Mouse (Mus musculus) CH12.LX (cell line): Measurements from ENCODE around the gene Tmem140. TPM values are rescaled to one million over a fixed set of nuclear protein-coding genes. Genes with fewer than 3 reads are reported as not detected.

Experiments used
- DNase-seq: peaks from one replicate; pipeline ENCODE4 v3.0.0-alpha.2; 2013; ENCODE audit errors: extremely low read depth
- H3K27ac ChIP-seq: 2 replicates; pipeline ENCODE4 v1.5.1; 2012; ENCODE audit warnings: low read depth, mild to moderate bottlenecking, control low read depth, moderate library complexity; ENCODE audit not compliant: insufficient read depth
- H3K27me3 ChIP-seq: replicated peaks from 2 replicates; pipeline ENCODE3; 2012; ENCODE audit warnings: inconsistent platforms
- H3K36me3 ChIP-seq, 2 experiments: replicated peaks in 1 of 2; 2 replicates each; pipeline versions ENCODE3 to v1.6.1; 2012; ENCODE audit warnings: inconsistent platforms in 1 of 2, low read length in 1 of 2, mild to moderate bottlenecking in 1 of 2, mixed read lengths in 1 of 2, moderate library complexity in 1 of 2; ENCODE audit not compliant: control insufficient read depth in 1 of 2, insufficient read depth in 1 of 2
- H3K4me1 ChIP-seq, 2 experiments: 2 replicates each; pipeline ENCODE4 v1.6.1; 2012; ENCODE audit warnings: inconsistent platforms in 1 of 2, moderate library complexity in 1 of 2; ENCODE audit not compliant: insufficient read depth in 2 of 2, control insufficient read depth in 1 of 2
- H3K4me2 ChIP-seq: 2 replicates; pipeline ENCODE4 v1.6.1; 2012; ENCODE audit warnings: low read depth, mild to moderate bottlenecking, control low read depth; ENCODE audit not compliant: poor library complexity, insufficient read depth, severe bottlenecking
- H3K4me3 ChIP-seq, 3 experiments: fragments of 150-350 bp in 1 of 3; sonication (generic) in 1 of 3; replicated peaks in 1 of 3; 2 replicates each; pipeline versions ENCODE3 to v1.5.1; 2011 to 2012; ENCODE audit warnings: low read depth in 2 of 3, low read length in 2 of 3, mild to moderate bottlenecking in 2 of 3, moderate library complexity in 2 of 3, control low read depth in 1 of 3, improper control_type of control experiment in 1 of 3, inconsistent platforms in 1 of 3, mixed read lengths in 1 of 3; ENCODE audit not compliant: poor library complexity in 1 of 3
- H3K79me2 ChIP-seq: replicated peaks from 2 replicates; pipeline ENCODE4 v1.6.1; 2012; ENCODE audit warnings: mild to moderate bottlenecking, moderate library complexity; ENCODE audit not compliant: control insufficient read depth, poor library complexity, insufficient read depth, severe bottlenecking; ENCODE audit errors: extremely low read depth
- H3K9ac ChIP-seq: 2 replicates; pipeline ENCODE4 v1.6.1; 2012; ENCODE audit warnings: low read depth, mild to moderate bottlenecking, control low read depth, moderate library complexity; ENCODE audit not compliant: insufficient read depth
- H3K9me3 ChIP-seq: replicated peaks from 2 replicates; pipeline ENCODE3; 2012; ENCODE audit warnings: low read length, inconsistent platforms, mixed read lengths
- CHD1 ChIP-seq: IDR thresholded peaks from 2 replicates; pipeline ENCODE4 v1.6.1; 2012; ENCODE audit warnings: low read depth, low read length, improper control_type of control experiment, inconsistent platforms
- CHD2 ChIP-seq: IDR thresholded peaks from 2 replicates; pipeline ENCODE4 v1.6.1; 2011; ENCODE audit warnings: low read length, improper control_type of control experiment
- CTCF ChIP-seq, 2 experiments: IDR thresholded peaks in 1 of 2; conservative IDR thresholded peaks in 1 of 2; 2 replicates each; pipeline ENCODE4 v1.5.1; 2011 to 2012; ENCODE audit warnings: low read depth in 2 of 2, low read length in 2 of 2, improper control_type of control experiment in 1 of 2, inconsistent platforms in 1 of 2, mild to moderate bottlenecking in 1 of 2, moderate library complexity in 1 of 2
- ELF1 ChIP-seq: IDR thresholded peaks from 2 replicates; pipeline ENCODE4 v1.6.1; 2014; ENCODE audit warnings: low read depth, mild to moderate bottlenecking, inconsistent platforms, low read length, improper control_type of control experiment
- HCFC1 ChIP-seq: IDR thresholded peaks from 2 replicates; pipeline ENCODE4 v1.6.1; 2012; ENCODE audit warnings: low read depth, mild to moderate bottlenecking, inconsistent platforms, low read length, improper control_type of control experiment
- JUND ChIP-seq: conservative IDR thresholded peaks from 2 replicates; pipeline ENCODE4 v1.6.1; 2011; ENCODE audit warnings: low read depth, low read length, improper control_type of control experiment
- KAT2A ChIP-seq: IDR thresholded peaks from 2 replicates; pipeline ENCODE4 v1.6.1; 2012; ENCODE audit warnings: low read length, improper control_type of control experiment, inconsistent platforms; ENCODE audit not compliant: insufficient replicate concordance
- MAFK ChIP-seq: IDR thresholded peaks from 2 replicates; pipeline ENCODE4 v1.6.1; 2011; ENCODE audit warnings: low read length, improper control_type of control experiment; ENCODE audit not compliant: insufficient replicate concordance
- MAX ChIP-seq: IDR thresholded peaks from 2 replicates; pipeline ENCODE4 v1.6.1; 2011; ENCODE audit warnings: low read length, improper control_type of control experiment
- MAZ ChIP-seq: IDR thresholded peaks from 2 replicates; pipeline ENCODE4 v1.6.1; 2012; ENCODE audit warnings: low read depth, mild to moderate bottlenecking, inconsistent platforms, low read length, improper control_type of control experiment, moderate library complexity
- MXI1 ChIP-seq: IDR thresholded peaks from 2 replicates; pipeline ENCODE4 v1.6.1; 2011; ENCODE audit warnings: mild to moderate bottlenecking, low read depth, low read length, improper control_type of control experiment
- NELFE ChIP-seq: IDR thresholded peaks from 2 replicates; pipeline ENCODE4 v1.6.1; 2011; ENCODE audit warnings: low read depth, low read length, improper control_type of control experiment
- NRF1 ChIP-seq: IDR thresholded peaks from 2 replicates; pipeline ENCODE4 v1.6.1; 2014; ENCODE audit warnings: low read depth, mild to moderate bottlenecking, inconsistent platforms, low read length, improper control_type of control experiment, moderate library complexity
- POLR2A ChIP-seq: IDR thresholded peaks from 2 replicates; pipeline ENCODE4 v1.6.1; 2011; ENCODE audit warnings: low read depth, mild to moderate bottlenecking, improper control_type of control experiment, low read length
- POLR2AphosphoS2 ChIP-seq: IDR thresholded peaks from 2 replicates; pipeline ENCODE4 v1.6.1; 2011; ENCODE audit warnings: low read depth, low read length, improper control_type of control experiment
- RCOR1 ChIP-seq: conservative IDR thresholded peaks from 2 replicates; pipeline ENCODE4 v1.6.1; 2012; ENCODE audit warnings: low read depth, mild to moderate bottlenecking, inconsistent platforms, low read length, improper control_type of control experiment
- SIN3A ChIP-seq: IDR thresholded peaks from 2 replicates; pipeline ENCODE4 v1.6.1; 2012; ENCODE audit warnings: low read length, improper control_type of control experiment, inconsistent platforms
- TCF12 ChIP-seq: IDR thresholded peaks from 2 replicates; pipeline ENCODE4 v1.6.1; 2014; ENCODE audit warnings: low read depth, mild to moderate bottlenecking, inconsistent platforms, low read length, improper control_type of control experiment
- dilution Hi-C: fragments of 300-500 bp; cut with MboI; formaldehyde crosslinking; loops from 2 replicates; pipeline ENCODE4 v1.14.3; 2020; ENCODE audit warnings: low sequenced_read_pairs; ENCODE audit not compliant: extremely low pct_unique_long_range_greater_than_20kb, extremely low pct_ligation_motif_present
- in situ Hi-C: fragments of 300-500 bp; cut with MboI; formaldehyde crosslinking; loops from 3 replicates; pipeline ENCODE4 v1.14.3; 2019; ENCODE audit warnings: low sequenced_read_pairs, low pct_ligation_motif_present, low pct_unique_long_range_greater_than_20kb, mixed read lengths
- polyA plus RNA-seq: library from polyadenylated mRNA; unstranded; fragments of >175 nt; gene quantifications from 2 replicates; pipeline ENCODE4 v1.2.1, GENCODE M21; 2012; ENCODE audit warnings: low read depth; ENCODE audit not compliant: insufficient read length
- total RNA-seq, 2 experiments: library from RNA; depleted of rRNA; stranded (reverse); fragments of 300-350 nt in 1 of 2; fragments of >200 nt in 1 of 2; gene quantifications; 2 replicates each; pipeline ENCODE4 v1.2.3; 2012 to 2014

The Tmem140 gene
- total and polyA plus RNA-seq, 3 experiments: 1.2 to 3.6 (median 2.8) TPM

GRCm38 (mm10) chr6:34910371-34911219, 47.6 kb downstream of the Tmem140 start, which contains the start of gene Wdr91:
Wdr91 (minus strand) TSS chr6:34910876.
- H3K9me3 ChIP-seq: no peaks in the 10 kb centered on the region
- H3K79me2 ChIP-seq: peaks cover 6% of the 10 kb centered on the region
- H3K27ac ChIP-seq: peak within 1 kb of the TSS; percentile 54; the same call in 1 of the 2 replicates
- peaks cover 22 to 35% of the 10 kb centered on the region in 2 experiments for H3K36me3 ChIP-seq
- in situ Hi-C loops: no loop called here
- H3K27me3 ChIP-seq: no peaks in the 10 kb centered on the region
- dilution Hi-C loops: no loop called here
- H3K4me1 ChIP-seq: peaks cover 0 to 31% of the 10 kb centered on the region in 2 experiments; a peak in 2 of 4 replicates
- peak within 1 kb of the TSS; percentile 97 for H3K4me2 ChIP-seq
- TF ChIP-seq POLR2A (peak; percentile 88), CHD2 (no peak), POLR2AphosphoS2 (no peak), MAFK (no peak), TCF12 (peak; percentile 48; the same call in 1 of the 2 replicates), CTCF (conservative IDR thresholded peaks at IDR 0.05 in 1 of 2, IDR thresholded peaks at IDR 0.05 in 1 of 2; ENCODE audit: low read depth in 2 of 2, low read length in 2 of 2) (peak in 1 of 2 experiments; percentile 34; a peak in 2 of 4 replicates), KAT2A (0 out of 2 replicates have a peak, but pooled peaks have one; percentile 17), NRF1 (peak; percentile 78), JUND (no peak), HCFC1 (peak; percentile 52; the same call in 1 of the 2 replicates), MAX (0 out of 2 replicates have a peak, but pooled peaks have one; percentile 58), MAZ (no peak; the same call in 1 of the 2 replicates), SIN3A (peak; percentile 59; the same call in 1 of the 2 replicates), NELFE (peak; percentile 66), MXI1 (peak; percentile 75; the same call in 1 of the 2 replicates), ELF1 (peak; percentile 18; the same call in 1 of the 2 replicates), CHD1 (no peak)
- peak; percentile 83 for DNase-seq
- H3K4me3 ChIP-seq: peak within 1 kb of the TSS; percentile 64 to 97 (median 82)
- H3K9ac ChIP-seq: peak within 1 kb of the TSS; percentile 46

- peaks cover 0 to 9% of the 10 kb centered on the region in 2 experiments for H3K36me3 ChIP-seq
- no peak for TF ChIP-seq RCOR1
- TF ChIP-seq, all 38 proteins: peak for 0
- in situ Hi-C loops: no loop called here
- Histone ChIP-seq H3K4me1 (peaks cover 0 to 21% of the 10 kb centered on the region in 2 experiments; a peak in 2 of 4 replicates), H3K4me2 (no peak overlapping the region), H3K27me3 (no peaks in the 10 kb centered on the region), H3K9me3 (no peaks in the 10 kb centered on the region), H3K79me2 (peaks cover 6% of the 10 kb centered on the region), H3K9ac (no peak overlapping the region), H3K27ac (no peak overlapping the region), H3K4me3 (no peak overlapping the region)
- DNase-seq: no peak
- dilution Hi-C loops: no loop called here
These were observed 50.5 kb downstream of the Tmem140 start for GRCm38 (mm10) chr6:34913341-34914040.
